Mouse (Mus musculus) inflammation-experienced regulatory T-cells (primary cell): ENCODE measurements around the gene Setd2. TPM values are rescaled to one million over a fixed set of nuclear protein-coding genes. Genes with fewer than 3 reads are reported as not detected.

Experiments
- polyA plus RNA-seq, 2 experiments: library from polyadenylated mRNA; unstranded; fragments of 100-300 nt; shearing (Covaris generic); gene quantifications; one replicate each; pipeline ENCODE4 v1.2.1; 2017

Setd2 gene
- polyA plus RNA-seq, result 10 to 100 TPM; 34.8 to 42.0 TPM

GRCm38 (mm10) chr9:110532538-110533291, at the start of gene Setd2:
Setd2 (plus strand) TSS chr9:110532597.

DNA sequence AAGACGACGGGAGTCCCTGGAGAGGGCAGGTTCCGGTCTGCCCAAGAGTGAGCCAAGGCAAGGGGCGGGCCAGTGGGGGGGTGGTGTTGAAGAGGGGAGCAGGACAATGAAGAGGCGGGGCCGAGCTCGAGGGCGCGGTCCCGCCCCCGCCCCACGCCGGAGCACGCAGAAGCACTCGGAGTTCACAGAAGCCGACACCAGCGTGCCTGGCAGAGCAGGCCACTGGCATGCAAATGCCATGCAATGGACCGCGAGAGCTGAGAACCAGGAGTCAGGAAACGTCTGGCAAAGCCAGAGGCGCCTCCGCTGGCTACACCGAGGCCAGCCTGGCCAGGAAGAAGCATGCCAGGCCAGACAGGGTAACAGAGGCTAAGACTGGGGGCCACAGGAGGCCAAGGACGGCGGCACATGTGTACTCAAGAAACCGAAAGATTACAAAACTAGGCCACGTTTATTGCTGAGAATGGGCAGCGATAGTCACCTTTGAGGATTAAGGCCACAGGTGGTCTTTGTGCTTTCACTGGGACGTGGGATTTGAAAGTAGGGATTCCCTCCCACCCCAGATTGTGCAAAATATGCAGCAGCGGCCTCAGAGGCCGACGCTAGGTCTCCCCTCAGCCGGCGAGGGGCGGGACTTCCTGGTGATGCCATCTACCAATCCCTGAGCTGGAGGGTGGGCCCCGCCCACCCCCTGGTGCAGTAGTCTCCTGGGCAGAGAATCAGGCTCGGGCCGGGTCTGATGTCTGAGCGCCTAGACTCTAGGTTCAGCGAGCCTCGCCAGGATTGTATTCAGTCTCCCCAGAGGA, 92.2 kb downstream of the Setd2 start, which contains the start of gene Nradd:
Nradd (minus strand) TSS at position 92 of the 806 bp plus-strand sequence.

GRCm38 (mm10) chr9:110653655-110654461, 121.5 kb downstream of the Setd2 start, which contains the start of gene Nbeal2:
Nbeal2 (minus strand) TSS chr9:110654161.

DNA sequence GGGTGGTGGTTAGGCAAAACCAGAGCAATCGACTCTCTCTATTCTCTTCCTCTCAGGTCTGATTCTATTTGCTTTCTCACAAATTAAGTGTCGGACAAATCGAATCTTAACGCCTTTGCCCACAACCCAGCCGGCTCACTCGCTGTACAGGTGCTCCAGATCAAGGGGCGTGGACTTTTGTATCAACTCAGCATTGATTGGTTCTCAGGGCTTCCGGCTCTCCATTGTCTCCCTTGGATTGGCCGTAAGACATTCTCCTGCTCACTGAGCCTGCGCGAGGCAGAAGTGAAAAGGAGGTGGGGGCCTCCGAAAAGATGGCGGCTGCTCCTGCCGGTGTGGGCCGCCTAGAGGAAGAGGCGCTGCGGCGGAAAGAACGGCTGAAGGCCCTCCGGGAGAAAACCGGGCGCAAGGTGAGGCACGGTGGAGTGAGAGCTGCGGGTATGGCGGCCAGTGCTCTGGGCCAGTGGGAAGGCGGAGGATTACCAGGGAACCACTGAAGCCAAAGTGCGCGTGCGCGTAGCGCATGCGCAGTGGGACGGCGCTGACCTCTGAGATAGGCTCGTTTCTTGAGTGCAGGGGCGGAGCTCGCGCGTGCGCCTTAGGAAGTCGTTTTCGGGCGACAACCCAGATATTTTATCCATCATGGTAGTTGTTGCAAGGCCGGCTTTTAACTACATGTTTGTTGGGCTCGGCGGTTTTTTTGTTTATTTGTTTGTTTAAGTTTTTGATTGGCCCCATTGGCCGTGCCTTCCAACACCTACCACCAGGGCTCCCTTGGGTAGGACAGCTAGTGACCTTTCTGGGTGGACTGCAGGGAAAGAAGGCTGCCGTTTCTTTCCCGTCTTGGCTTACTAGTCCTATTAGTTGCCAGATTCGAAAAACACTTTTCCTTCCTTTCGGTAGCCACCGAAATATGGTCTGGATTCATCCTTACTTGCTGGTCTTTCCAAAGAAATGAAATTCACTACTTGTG, 124.1 kb downstream of the Setd2 start, which contains the start of gene Ccdc12:
Ccdc12 (plus strand) TSS at position 255 of the 973 bp plus-strand sequence.

Other genes with a start within 250 kb of the Setd2 start
- gene Elp6, start 227.4 kb upstream of the Setd2 start, polyA plus RNA-seq, result 10 to 100 TPM; 11.2 to 13.0 TPM
- gene Scap, start 199.3 kb upstream of the Setd2 start, polyA plus RNA-seq, result 10 to 100 TPM; 65.4 to 73.5 TPM
- 1 to 10 TPM; 4.2 to 5.3 TPM for gene Ptpn23, start 124.4 kb upstream of the Setd2 start, polyA plus RNA-seq
- gene Ngp, start 112.8 kb upstream of the Setd2 start, polyA plus RNA-seq, result 1 to 10 TPM in 1 of 2 experiments, not detected in 1; 1.0 TPM
- gene Klhl18, start 55.9 kb upstream of the Setd2 start, polyA plus RNA-seq, result 10 to 100 TPM in 1 of 2 experiments, 1 to 10 TPM in 1; 9.0 to 17.8 TPM
- under 1 TPM; 0.66 to 0.86 TPM for gene Kif9, start 55.6 kb upstream of the Setd2 start, polyA plus RNA-seq
- 1 to 10 TPM; 3.2 to 6.3 TPM for gene Nradd, start 91.9 kb downstream of the Setd2 start, polyA plus RNA-seq
- 10 to 100 TPM; 56.2 to 73.8 TPM for gene Nbeal2, start 121.6 kb downstream of the Setd2 start, polyA plus RNA-seq
- gene Ccdc12, start 123.9 kb downstream of the Setd2 start, polyA plus RNA-seq, result 100 to 1,000 TPM; 254 to 258 TPM
- gene Myl3, start 209.3 kb downstream of the Setd2 start, polyA plus RNA-seq, result not detected
- under 1 TPM; 0.07 to 0.29 TPM for gene Pth1r, start 214.5 kb downstream of the Setd2 start, polyA plus RNA-seq